Mouse (Mus musculus) frontal cortex, adult (tissue): Measurements from ENCODE around the gene Strada.
"Not testable (repeated sequence)": the region's sequence is repeated elsewhere in the genome, so short reads cannot be mapped to it uniquely, and the experiment has no call there.

Experiments used
- ATAC-seq: cut with Nextera tagmentation; 2 replicates; pipeline ENCODE4 v1.9.2; 2017; ENCODE audit warnings: mild to moderate bottlenecking, moderate library complexity, mixed read lengths; ENCODE audit not compliant: low TSS enrichment

The Strada gene

GRCm38 (mm10) chr11:106202123-106202465, at the start of gene Strada:
Gene Strada (minus strand): TSS chr11:106202168.
- no peak for ATAC-seq

GRCm38 (mm10) chr11:106249326-106249725, 47.4 kb upstream of the Strada start:
- no peak for ATAC-seq

GRCm38 (mm10) chr11:106246834-106247233, 44.9 kb upstream of the Strada start:
- ATAC-seq, result no peak

DNA sequence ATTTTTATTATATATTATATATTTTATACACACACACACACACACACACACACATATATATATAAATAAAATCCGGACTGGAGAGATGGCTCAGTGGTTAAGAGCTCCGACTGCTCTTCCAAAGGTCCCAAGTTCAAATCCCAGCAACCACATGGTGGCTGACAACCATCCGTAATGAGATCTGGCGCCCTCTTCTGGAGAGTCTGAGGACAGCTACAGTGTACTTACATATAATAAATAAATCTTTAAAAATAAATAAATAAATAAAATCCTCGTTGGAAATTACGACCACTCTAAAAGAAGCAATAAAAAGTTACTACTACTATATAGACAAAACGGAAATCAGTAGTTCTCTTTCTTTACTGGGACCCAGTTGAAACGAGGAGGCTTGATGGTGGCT, 32.0 kb upstream of the Strada start:
- ATAC-seq, result not testable (repeated sequence)

DNA sequence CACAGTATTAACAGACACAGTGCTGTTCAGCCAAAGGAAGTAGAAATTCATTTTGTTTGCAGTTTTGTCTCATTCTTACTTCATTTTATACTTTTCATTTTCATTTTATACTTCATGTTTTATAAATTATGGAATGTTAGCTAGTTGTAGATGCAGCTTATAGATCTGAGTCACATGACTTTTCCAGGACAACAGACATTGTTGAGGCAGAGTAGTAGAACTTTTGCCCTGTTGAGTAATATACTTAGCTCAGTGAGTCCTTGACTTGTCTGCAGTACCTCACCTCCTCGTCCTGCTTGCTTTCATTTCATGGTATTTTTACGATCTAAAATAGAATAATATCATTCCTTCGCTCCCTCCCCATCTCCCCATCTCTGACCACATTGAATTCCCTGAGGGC, 18.6 kb upstream of the Strada start:
- ATAC-seq, result no peak

GRCm38 (mm10) chr11:106216730-106217490, 14.9 kb upstream of the Strada start, which contains the start of gene Ddx42:
Gene Ddx42 (plus strand): TSS chr11:106216926.
- ATAC-seq, result peak; percentile 89

- peak; percentile 98 for ATAC-seq
Measured at GRCm38 (mm10) chr11:106215927-106216729, 14.2 kb upstream of the Strada start, which contains the start of gene Ccdc47. Gene Ccdc47 (minus strand): TSS chr11:106216344.

DNA sequence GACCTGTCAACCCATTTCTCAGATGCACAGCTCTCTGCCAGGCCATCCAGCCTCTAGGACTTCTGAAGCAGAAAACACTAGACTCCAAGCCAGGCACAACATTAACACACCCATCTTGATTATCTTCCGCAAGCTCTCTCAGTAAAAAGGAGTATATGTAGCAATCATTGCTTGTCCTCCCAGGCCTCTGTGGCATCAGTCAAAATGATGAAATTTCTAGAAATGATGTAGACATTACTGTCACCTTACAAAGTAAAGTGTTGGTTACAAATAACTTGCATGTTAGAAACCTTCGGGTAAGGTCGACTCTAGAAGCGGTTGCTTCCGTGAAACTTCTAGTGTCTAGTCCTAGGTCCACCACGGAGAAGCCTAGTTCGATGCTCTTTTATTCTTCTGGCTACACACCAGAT, 13.5 kb upstream of the Strada start:
- ATAC-seq, result no peak

DNA sequence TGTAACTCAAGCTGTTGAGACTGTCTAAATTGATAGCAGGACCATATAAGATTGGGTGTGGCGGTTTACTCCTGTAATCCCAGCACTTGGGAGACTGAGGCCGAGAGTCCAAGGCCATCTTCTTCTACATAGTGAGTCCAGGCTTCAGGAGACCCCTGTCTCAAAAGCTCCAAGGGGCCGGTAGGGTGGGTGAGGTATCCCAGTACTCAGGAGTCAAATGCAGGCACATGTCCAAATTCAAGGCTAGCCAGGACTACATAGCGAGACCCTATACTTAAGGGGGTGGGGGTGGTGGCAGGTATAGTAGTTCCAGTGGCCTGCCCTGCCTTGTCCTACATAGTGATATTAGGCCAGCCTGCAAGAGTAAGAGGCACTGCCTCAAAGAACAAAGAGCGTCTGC, 12.9 kb upstream of the Strada start:
- ATAC-seq, result no peak

DNA sequence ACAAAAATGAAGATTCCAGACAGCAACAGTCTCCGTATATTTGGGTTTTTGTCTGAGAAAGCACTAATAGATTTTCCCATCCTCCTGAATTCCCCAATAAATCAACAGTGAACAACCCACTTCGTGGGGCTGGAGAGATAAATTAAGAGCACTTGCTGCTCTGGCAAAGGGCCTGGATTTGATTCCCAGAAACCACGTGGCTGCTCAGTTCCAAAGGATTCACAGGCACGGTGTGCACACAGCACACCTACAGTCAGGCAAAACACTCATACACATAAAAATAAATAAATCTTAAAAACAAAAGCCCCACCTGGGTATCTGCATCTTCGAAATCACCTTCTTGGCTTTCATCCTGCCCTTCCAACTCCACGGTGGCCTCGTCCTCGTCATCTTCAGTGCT, 10.8 kb upstream of the Strada start:
- ATAC-seq, result no peak

DNA sequence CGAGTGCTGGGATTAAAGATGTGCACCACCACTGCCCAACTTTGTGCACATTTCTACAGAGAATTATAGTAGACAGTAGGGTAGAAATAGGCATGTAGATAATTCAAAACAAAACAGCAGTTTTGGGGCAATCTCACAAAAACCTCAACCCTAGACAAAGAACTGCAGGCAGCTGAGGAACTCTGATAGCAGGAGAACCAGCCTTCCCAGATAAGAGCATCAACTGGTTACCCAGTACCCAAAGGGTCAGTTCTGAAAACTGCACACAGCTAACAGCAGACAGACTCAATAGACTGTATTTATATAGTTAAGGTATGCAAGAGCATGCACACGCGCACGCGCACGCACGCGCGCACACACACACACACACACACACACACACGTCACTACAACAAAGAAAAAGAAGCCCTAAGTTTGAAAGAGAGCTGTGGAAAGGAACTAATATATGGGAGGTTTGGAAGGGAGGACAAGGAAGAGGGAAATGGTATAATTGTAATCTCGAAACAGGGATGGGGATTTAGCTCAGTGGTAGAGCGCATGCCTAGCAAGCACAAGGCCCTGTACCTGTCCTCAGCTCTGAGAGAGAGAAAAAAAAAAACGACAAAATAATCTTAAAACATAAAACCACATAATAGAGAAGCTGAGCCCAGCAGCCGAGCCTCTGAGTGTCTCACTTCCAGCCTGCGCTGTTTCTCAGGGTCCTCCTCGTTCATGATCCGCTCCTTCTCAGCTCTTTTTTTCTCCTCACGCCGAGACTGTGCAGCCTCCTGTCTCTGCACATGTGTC, 438 bp downstream of the Strada start:
- no peak for ATAC-seq

DNA sequence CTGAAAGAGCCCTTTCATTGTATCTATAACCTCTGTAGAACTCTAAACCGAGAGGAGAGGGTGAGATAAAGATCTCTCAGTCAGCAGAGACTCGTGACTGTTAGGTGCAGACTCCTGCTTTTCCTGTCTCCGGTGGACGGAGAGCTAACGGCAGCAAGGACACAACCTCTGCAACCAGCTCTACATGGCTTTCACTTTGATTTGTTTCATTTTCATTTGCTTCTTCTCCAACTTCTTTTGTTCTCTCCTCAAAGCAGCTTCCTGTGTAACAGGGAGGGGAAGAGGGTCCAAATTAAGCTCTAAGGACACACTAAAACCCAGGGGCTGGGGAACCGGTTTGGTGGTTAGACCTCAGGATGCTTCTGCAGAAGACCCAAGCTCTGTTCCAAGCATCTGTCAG, 1.2 kb downstream of the Strada start:
- no peak for ATAC-seq

DNA sequence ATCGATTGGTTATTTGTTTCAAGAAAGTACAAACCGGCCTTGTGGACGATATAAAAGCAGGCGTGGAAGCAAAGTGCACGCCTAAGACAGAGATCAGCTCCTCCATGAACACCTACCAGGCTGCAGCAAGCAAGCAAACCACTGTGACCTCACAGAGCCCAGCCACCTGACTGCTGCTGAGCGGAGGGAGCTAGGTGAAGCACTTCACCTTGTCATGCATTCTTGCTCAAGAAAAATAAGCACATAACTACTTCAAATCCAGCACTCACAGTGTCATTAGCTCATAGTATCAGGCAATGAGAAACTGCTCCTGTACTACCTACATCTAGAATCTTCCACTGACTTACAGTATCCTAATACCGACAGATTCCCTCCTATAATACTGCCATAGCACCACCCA, 2.0 kb downstream of the Strada start:
- ATAC-seq, result not testable (repeated sequence)

- ATAC-seq, result no peak
Measured at GRCm38 (mm10) chr11:106198277-106198676, 3.7 kb downstream of the Strada start.

DNA sequence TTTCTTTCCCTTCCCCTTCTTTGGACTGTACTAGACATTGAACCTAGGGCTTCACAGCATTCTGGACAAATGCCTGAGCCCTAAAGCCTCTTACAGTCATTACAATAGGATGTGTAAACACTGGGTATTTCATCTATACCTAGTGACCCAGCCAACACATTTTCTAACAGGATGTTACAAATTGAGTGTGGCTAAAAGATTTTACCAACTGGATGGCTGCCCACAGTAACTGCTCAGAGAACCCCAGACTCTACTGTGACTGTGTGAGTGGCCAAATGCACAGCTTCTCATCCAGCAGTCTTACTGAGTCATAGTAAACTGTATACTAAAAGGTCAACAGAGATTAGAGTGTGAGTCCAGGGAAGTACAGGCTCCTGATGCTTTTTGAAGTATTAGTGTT, 6.6 kb downstream of the Strada start:
- ATAC-seq, result no peak

DNA sequence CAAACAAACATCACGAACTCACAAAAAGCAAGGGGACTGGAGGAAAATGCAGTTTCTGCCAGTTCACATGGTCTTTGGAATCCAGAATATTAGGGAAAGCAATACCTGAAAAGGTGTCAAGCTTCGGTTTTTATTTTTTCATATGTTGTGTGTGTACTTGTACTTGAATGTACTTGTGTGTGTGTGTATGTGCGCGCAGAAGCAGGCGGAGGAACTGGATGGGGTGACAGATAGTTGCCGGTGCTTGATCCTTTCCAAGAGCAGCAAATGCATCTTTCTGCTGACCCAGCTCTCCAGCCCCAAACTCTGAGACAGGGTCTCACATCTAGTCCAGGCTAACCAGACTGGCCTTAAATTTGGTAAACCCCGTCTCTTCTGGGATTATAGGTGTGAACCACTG, 7.1 kb downstream of the Strada start:
- ATAC-seq, result no peak

DNA sequence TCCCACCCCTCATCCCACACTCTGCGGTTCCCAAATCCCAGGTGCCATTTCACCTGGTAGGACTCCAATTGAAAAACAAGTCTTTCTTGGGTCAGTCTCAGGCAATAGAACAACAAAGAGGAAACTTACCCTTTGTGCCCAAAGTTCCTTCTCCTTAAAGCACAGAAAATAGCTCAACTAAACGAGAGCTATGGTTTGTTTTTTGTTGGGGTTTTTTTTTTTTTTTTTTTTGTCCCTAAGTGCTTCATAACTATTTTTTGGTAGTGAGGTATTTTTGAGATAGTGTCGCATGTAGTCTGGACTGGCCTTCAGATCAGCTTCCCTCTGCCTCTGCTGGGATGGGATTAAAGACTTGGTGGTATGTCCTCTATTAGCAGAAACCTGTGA, 7.8 kb downstream of the Strada start:
- no peak for ATAC-seq

DNA sequence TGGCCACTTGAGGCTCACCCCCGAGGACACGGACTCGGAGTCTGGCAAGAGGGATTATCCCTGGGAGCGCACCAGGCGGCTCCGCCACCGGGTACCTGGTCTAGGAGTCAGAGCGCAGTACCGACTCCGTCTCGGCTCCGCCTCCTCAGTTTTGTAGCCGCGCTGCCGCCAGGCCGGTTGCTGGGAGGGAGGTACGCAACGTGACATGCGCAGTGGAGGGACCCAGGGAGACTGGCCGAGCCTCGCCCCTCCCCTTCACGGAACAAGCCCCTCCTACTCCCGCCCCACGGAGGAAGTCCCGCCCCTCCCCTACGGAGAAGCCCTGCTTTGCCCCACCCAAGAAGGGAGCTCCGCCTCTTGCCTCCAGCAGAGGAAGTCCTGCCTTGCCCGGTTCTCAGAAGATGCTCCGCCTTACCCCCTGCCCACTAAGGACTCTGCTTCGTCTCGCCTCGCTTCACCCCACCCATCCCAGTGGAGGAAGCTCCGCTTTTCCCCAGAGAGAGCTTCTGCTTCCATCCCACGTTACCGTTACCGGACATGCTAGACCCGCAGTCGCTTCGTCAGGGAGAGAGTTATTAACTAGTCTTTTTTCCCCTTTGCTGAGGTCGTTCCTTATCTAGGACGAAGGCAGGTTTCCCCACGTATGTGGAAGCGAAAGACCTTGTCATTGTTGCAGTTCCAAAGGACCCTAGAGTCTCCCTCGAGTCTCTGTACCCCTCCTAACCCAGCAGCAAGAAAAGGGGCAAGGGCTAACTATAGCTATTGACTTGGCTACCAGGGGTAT, 8.4 kb downstream of the Strada start:
- ATAC-seq, result peak; percentile 95

DNA sequence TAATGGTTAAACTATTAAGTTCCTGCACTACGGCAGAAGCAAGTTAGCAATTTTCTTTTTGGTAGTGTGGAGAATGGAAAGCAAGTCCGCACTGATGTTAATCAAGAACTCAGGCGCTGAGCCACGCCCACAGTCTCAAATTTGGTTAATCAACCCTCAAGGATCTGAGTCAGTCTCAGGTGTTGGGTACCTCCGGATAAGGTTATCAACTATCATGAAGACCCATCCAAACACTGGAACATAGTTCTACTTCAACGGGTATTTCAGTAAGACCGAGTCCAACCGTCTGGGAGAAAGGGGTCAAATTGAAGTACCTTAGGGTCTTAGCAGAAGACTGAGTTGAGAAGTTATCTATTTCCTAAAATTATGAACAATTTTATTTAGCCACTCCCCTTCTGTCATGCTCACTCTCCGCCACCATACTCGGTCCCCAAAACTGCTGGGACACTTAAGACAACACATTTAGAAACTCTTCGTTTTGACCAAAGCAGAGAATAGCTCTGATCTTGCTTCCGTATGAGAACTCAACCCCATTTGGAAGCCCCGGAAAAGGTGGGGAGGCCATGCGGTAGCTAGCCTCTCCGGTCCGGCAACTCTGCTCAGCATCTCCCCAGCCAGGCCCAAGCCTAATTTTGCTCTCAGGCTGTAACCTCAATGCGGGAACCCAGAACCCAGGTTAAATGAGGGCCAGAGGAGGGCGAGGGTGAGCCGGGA, 9.2 kb downstream of the Strada start:
- ATAC-seq, result peak; percentile 45; the same call in 1 of the 2 replicates

- ATAC-seq, result no peak
Measured at GRCm38 (mm10) chr11:106192241-106192640, 9.7 kb downstream of the Strada start.

GRCm38 (mm10) chr11:106191716-106192115, 10.3 kb downstream of the Strada start:
- no peak for ATAC-seq
